Mouse (Mus musculus) MEL (cell line): ENCODE measurements around the gene Ugt1a6b. TPM values are rescaled to one million over a fixed set of nuclear protein-coding genes. Genes with fewer than 3 reads are reported as not detected.

Experiments used
- DNase-seq: peaks from one replicate; pipeline ENCODE4 v3.0.0; 2011; ENCODE audit warnings: low read depth, low spot score
- H3K27ac ChIP-seq: 2 replicates; pipeline ENCODE4 v1.5.1; 2012; ENCODE audit warnings: low read depth, mild to moderate bottlenecking, control low read depth, low read length, moderate library complexity; ENCODE audit not compliant: control insufficient read depth
- H3K27me3 ChIP-seq, 2 experiments: fragments of 150-350 bp in 1 of 2; sonication (generic) in 1 of 2; 2 replicates each; pipeline ENCODE4 v1.6.1; 2012; ENCODE audit warnings: low read length in 2 of 2, mild to moderate bottlenecking in 2 of 2, improper control_type of control experiment in 1 of 2, moderate library complexity in 1 of 2; ENCODE audit not compliant: insufficient read depth in 2 of 2, control insufficient read depth in 1 of 2
- H3K36me3 ChIP-seq, 2 experiments: 2 replicates each; pipeline ENCODE4 v1.6.1; 2012 to 2014; ENCODE audit warnings: low read length in 2 of 2, improper control_type of control experiment in 1 of 2, inconsistent platforms in 1 of 2, mild to moderate bottlenecking in 1 of 2; ENCODE audit not compliant: insufficient read depth in 2 of 2, control insufficient read depth in 1 of 2
- H3K4me1 ChIP-seq, 2 experiments: fragments of 150-350 bp in 1 of 2; sonication (generic) in 1 of 2; 2 replicates each; pipeline ENCODE4 v1.6.1; 2012; ENCODE audit warnings: low read length in 2 of 2, improper control_type of control experiment in 1 of 2, mild to moderate bottlenecking in 1 of 2; ENCODE audit not compliant: insufficient read depth in 2 of 2, control insufficient read depth in 1 of 2
- H3K4me3 ChIP-seq, 2 experiments: fragments of 150-350 bp in 1 of 2; sonication (generic) in 1 of 2; 2 replicates each; pipeline ENCODE4 v1.5.1; 2012; ENCODE audit warnings: low read depth in 2 of 2, low read length in 2 of 2, mild to moderate bottlenecking in 2 of 2, moderate library complexity in 2 of 2, control low read depth in 1 of 2, improper control_type of control experiment in 1 of 2; ENCODE audit not compliant: control insufficient read depth in 1 of 2, insufficient read depth in 1 of 2
- H3K79me2 ChIP-seq: 2 replicates; pipeline ENCODE4 v1.6.1; 2012; ENCODE audit warnings: mild to moderate bottlenecking, low read length, moderate library complexity; ENCODE audit not compliant: control insufficient read depth, poor library complexity, insufficient read depth
- H3K9ac ChIP-seq: 2 replicates; pipeline ENCODE4 v1.6.1; 2012; ENCODE audit warnings: low read depth, mild to moderate bottlenecking, control low read depth, low read length, moderate library complexity; ENCODE audit not compliant: control insufficient read depth, poor library complexity, severe bottlenecking
- H3K9me3 ChIP-seq: fragments of 150-350 bp; sonication (generic); replicated peaks from 2 replicates; pipeline ENCODE4 v1.6.1; 2012; ENCODE audit warnings: mild to moderate bottlenecking, low read length, improper control_type of control experiment, moderate library complexity; ENCODE audit not compliant: insufficient read depth
- CHD1 ChIP-seq: IDR thresholded peaks from 2 replicates; pipeline ENCODE4 v1.6.1; 2012; ENCODE audit warnings: low read depth, mild to moderate bottlenecking, inconsistent platforms, low read length, improper control_type of control experiment
- CHD2 ChIP-seq: IDR thresholded peaks from 2 replicates; pipeline ENCODE4 v1.6.1; 2011; ENCODE audit warnings: low read length, improper control_type of control experiment
- CTCF ChIP-seq, 3 experiments: IDR thresholded peaks in 2 of 3; conservative IDR thresholded peaks in 1 of 3; 2 replicates each; pipeline ENCODE4 v1.5.1; 2011 to 2012; ENCODE audit warnings: low read length in 3 of 3, low read depth in 2 of 3, mild to moderate bottlenecking in 2 of 3, improper control_type of control experiment in 1 of 3, inconsistent platforms in 1 of 3, mixed read lengths in 1 of 3, moderate library complexity in 1 of 3; ENCODE audit not compliant: control insufficient read depth in 1 of 3, insufficient read depth in 1 of 3, poor library complexity in 1 of 3, severe bottlenecking in 1 of 3
- E2F4 ChIP-seq: IDR thresholded peaks from 2 replicates; pipeline ENCODE4 v1.6.1; 2011; ENCODE audit warnings: low read depth, low read length, improper control_type of control experiment, borderline replicate concordance
- ELF1 ChIP-seq: IDR thresholded peaks from 2 replicates; pipeline ENCODE4 v1.6.1; 2014; ENCODE audit warnings: low read depth, mild to moderate bottlenecking, inconsistent platforms, low read length, improper control_type of control experiment, moderate library complexity
- ETS1 ChIP-seq: IDR thresholded peaks from 2 replicates; pipeline ENCODE4 v1.6.1; 2012; ENCODE audit warnings: low read depth, mild to moderate bottlenecking, inconsistent platforms, low read length, improper control_type of control experiment, moderate library complexity
- GABPA ChIP-seq: IDR thresholded peaks from 2 replicates; pipeline ENCODE4 v1.6.1; 2012; ENCODE audit warnings: low read depth, mild to moderate bottlenecking, inconsistent platforms, low read length, improper control_type of control experiment, moderate library complexity
- HCFC1 ChIP-seq: IDR thresholded peaks from 2 replicates; pipeline ENCODE4 v1.6.1; 2012; ENCODE audit warnings: low read depth, mild to moderate bottlenecking, inconsistent platforms, low read length, improper control_type of control experiment, moderate library complexity
- KAT2A ChIP-seq: conservative IDR thresholded peaks from 2 replicates; pipeline ENCODE4 v1.6.1; 2012; ENCODE audit warnings: low read depth, low read length, improper control_type of control experiment, inconsistent platforms
- MEF2A ChIP-seq: IDR thresholded peaks from 2 replicates; pipeline ENCODE4 v1.6.1; 2014; ENCODE audit warnings: low read depth, mild to moderate bottlenecking, inconsistent platforms, low read length, improper control_type of control experiment; ENCODE audit not compliant: poor library complexity, insufficient replicate concordance, severe bottlenecking; ENCODE audit errors: extremely low read depth
- MYB ChIP-seq: IDR thresholded peaks from 2 replicates; pipeline ENCODE4 v1.6.1; 2011; ENCODE audit warnings: mild to moderate bottlenecking, low read depth, low read length, improper control_type of control experiment
- MYC ChIP-seq: IDR thresholded peaks from 2 replicates; pipeline ENCODE4 v1.6.1; 2011; ENCODE audit warnings: low read depth, mild to moderate bottlenecking, low read length, improper control_type of control experiment, moderate library complexity
- NELFE ChIP-seq: IDR thresholded peaks from 2 replicates; pipeline ENCODE4 v1.6.1; 2011; ENCODE audit warnings: low read depth, low read length, improper control_type of control experiment
- POLR2AphosphoS2 ChIP-seq: IDR thresholded peaks from 2 replicates; pipeline ENCODE4 v1.6.1; 2011; ENCODE audit warnings: low read length, improper control_type of control experiment
- POLR2AphosphoS5 ChIP-seq: IDR thresholded peaks from 2 replicates; pipeline ENCODE4 v1.6.1; 2012; ENCODE audit warnings: low read depth, borderline replicate concordance, mild to moderate bottlenecking, inconsistent platforms, low read length, moderate library complexity, mixed read lengths
- RAD21 ChIP-seq: IDR thresholded peaks from 2 replicates; pipeline ENCODE4 v1.6.1; 2011; ENCODE audit warnings: mild to moderate bottlenecking, low read depth, low read length, improper control_type of control experiment
- SIN3A ChIP-seq: IDR thresholded peaks from 2 replicates; pipeline ENCODE4 v1.6.1; 2012; ENCODE audit warnings: low read length, improper control_type of control experiment, inconsistent platforms
- USF1 ChIP-seq: IDR thresholded peaks from 2 replicates; pipeline ENCODE4 v1.6.1; 2014; ENCODE audit warnings: low read depth, mild to moderate bottlenecking, inconsistent platforms, low read length, improper control_type of control experiment, moderate library complexity
- ZC3H11A ChIP-seq: IDR thresholded peaks from 2 replicates; pipeline ENCODE4 v1.6.1; 2012; ENCODE audit warnings: low read depth, mild to moderate bottlenecking, inconsistent platforms, low read length, improper control_type of control experiment
- ZMIZ1 ChIP-seq: IDR thresholded peaks from 2 replicates; pipeline ENCODE4 v1.6.1; 2012; ENCODE audit warnings: low read depth, mild to moderate bottlenecking, inconsistent platforms, low read length, improper control_type of control experiment, moderate library complexity
- ZNF384 ChIP-seq: IDR thresholded peaks from 2 replicates; pipeline ENCODE4 v1.6.1; 2012; ENCODE audit warnings: low read depth, mild to moderate bottlenecking, inconsistent platforms, low read length, improper control_type of control experiment
- polyA plus RNA-seq, 2 experiments: library from polyadenylated mRNA; stranded (reverse) in 1 of 2; unstranded in 1 of 2; fragments of >175 nt in 1 of 2; fragments of >200 nt in 1 of 2; gene quantifications; 2 replicates each; pipeline versions ENCODE4 v1.2.1 to v1.2.4; 2012; ENCODE audit warnings: low replicate concordance in 2 of 2, low read depth in 1 of 2; ENCODE audit not compliant: insufficient read length in 2 of 2, insufficient read depth in 1 of 2, missing spikeins in 1 of 2
- total RNA-seq: library from RNA; depleted of rRNA; stranded (reverse); fragments of 300-350 nt; gene quantifications from 2 replicates; pipeline ENCODE4 v1.2.3, GENCODE M21; 2012

The Ugt1a6b gene
- total and polyA plus RNA-seq, 3 experiments: not detected

- H3K4me3 ChIP-seq: no peak overlapping the region
- no peaks in the 10 kb centered on the region for H3K4me1 ChIP-seq
- no peaks in the 10 kb centered on the region for H3K9me3 ChIP-seq
- no peaks in the 10 kb centered on the region for H3K36me3 ChIP-seq
- no peak for TF ChIP-seq MYB
- TF ChIP-seq HCFC1: no peak
- no peak for TF ChIP-seq MYC
- TF ChIP-seq E2F4: no peak
- TF ChIP-seq ZMIZ1: no peak
- no peak for TF ChIP-seq USF1
- TF ChIP-seq SIN3A: no peak
- TF ChIP-seq CHD1: no peak
- TF ChIP-seq ZNF384: no peak
- no peak for TF ChIP-seq POLR2AphosphoS5
- no peak for TF ChIP-seq POLR2AphosphoS2
- no peak for TF ChIP-seq MEF2A
- TF ChIP-seq ELF1: no peak
- no peak for TF ChIP-seq CTCF (IDR thresholded peaks at IDR 0.05 in 2 of 3, conservative IDR thresholded peaks at IDR 0.05 in 1 of 3; ENCODE audit: control insufficient read depth in 1 of 3, insufficient read depth in 1 of 3, low read depth in 2 of 3, low read length in 3 of 3, poor library complexity in 1 of 3, severe bottlenecking in 1 of 3)
- TF ChIP-seq ZC3H11A: no peak
- TF ChIP-seq ETS1: no peak
- TF ChIP-seq KAT2A: no peak
- no peaks in the 10 kb centered on the region for H3K27me3 ChIP-seq
- DNase-seq: peak; percentile 4
- no peak overlapping the region for H3K9ac ChIP-seq
- no peak overlapping the region for H3K27ac ChIP-seq
- no peaks in the 10 kb centered on the region for H3K79me2 ChIP-seq
These were observed 113.5 kb downstream of the Ugt1a6b start for GRCm38 (mm10) chr1:88216551-88216950.

GRCm38 (mm10) chr1:88217144-88217543 is 114.1 kb downstream of the Ugt1a6b start:
- TF ChIP-seq GABPA: no peak
- no peak for TF ChIP-seq CHD1
- TF ChIP-seq USF1: no peak
- no peak for TF ChIP-seq RAD21
- TF ChIP-seq NELFE: no peak
- no peak for TF ChIP-seq CHD2
- TF ChIP-seq SIN3A: no peak
- TF ChIP-seq CTCF (IDR thresholded peaks at IDR 0.05 in 2 of 3, conservative IDR thresholded peaks at IDR 0.05 in 1 of 3; ENCODE audit: control insufficient read depth in 1 of 3, insufficient read depth in 1 of 3, low read depth in 2 of 3, low read length in 3 of 3, poor library complexity in 1 of 3, severe bottlenecking in 1 of 3): peak in 2 of 3 experiments; percentile 28 to 31; a peak in 3 of 6 replicates
- DNase-seq: peak; percentile 19
- H3K4me1 ChIP-seq: no peaks in the 10 kb centered on the region
- H3K9me3 ChIP-seq: no peaks in the 10 kb centered on the region
- H3K27me3 ChIP-seq: no peaks in the 10 kb centered on the region
- H3K27ac ChIP-seq: no peak overlapping the region
- no peaks in the 10 kb centered on the region for H3K36me3 ChIP-seq
- H3K4me3 ChIP-seq: no peak overlapping the region
- no peak overlapping the region for H3K9ac ChIP-seq
- H3K79me2 ChIP-seq: no peaks in the 10 kb centered on the region
